Mouse (Mus musculus) CH12.LX (cell line): Measurements from ENCODE around the gene Rnf128.

Experiments used
- BHLHE40 ChIP-seq: IDR thresholded peaks from 2 replicates; pipeline ENCODE4 v1.6.1; 2011; ENCODE audit warnings: mild to moderate bottlenecking, low read depth, low read length, improper control_type of control experiment
- CHD1 ChIP-seq: IDR thresholded peaks from 2 replicates; pipeline ENCODE4 v1.6.1; 2012; ENCODE audit warnings: low read depth, low read length, improper control_type of control experiment, inconsistent platforms
- CTCF ChIP-seq, 2 experiments: IDR thresholded peaks in 1 of 2; conservative IDR thresholded peaks in 1 of 2; 2 replicates each; pipeline ENCODE4 v1.5.1; 2011 to 2012; ENCODE audit warnings: low read depth in 2 of 2, low read length in 2 of 2, improper control_type of control experiment in 1 of 2, inconsistent platforms in 1 of 2, mild to moderate bottlenecking in 1 of 2, moderate library complexity in 1 of 2
- EP300 ChIP-seq: IDR thresholded peaks from 2 replicates; pipeline ENCODE4 v1.6.1; 2011; ENCODE audit warnings: low read length, improper control_type of control experiment
- GABPA ChIP-seq: IDR thresholded peaks from 2 replicates; pipeline ENCODE4 v1.6.1; 2012; ENCODE audit warnings: low read depth, low read length, improper control_type of control experiment, inconsistent platforms; ENCODE audit not compliant: insufficient replicate concordance
- HCFC1 ChIP-seq: IDR thresholded peaks from 2 replicates; pipeline ENCODE4 v1.6.1; 2012; ENCODE audit warnings: low read depth, mild to moderate bottlenecking, inconsistent platforms, low read length, improper control_type of control experiment
- MAFK ChIP-seq: IDR thresholded peaks from 2 replicates; pipeline ENCODE4 v1.6.1; 2011; ENCODE audit warnings: low read length, improper control_type of control experiment; ENCODE audit not compliant: insufficient replicate concordance
- NELFE ChIP-seq: IDR thresholded peaks from 2 replicates; pipeline ENCODE4 v1.6.1; 2011; ENCODE audit warnings: low read depth, low read length, improper control_type of control experiment
- POLR2A ChIP-seq: IDR thresholded peaks from 2 replicates; pipeline ENCODE4 v1.6.1; 2011; ENCODE audit warnings: low read depth, mild to moderate bottlenecking, improper control_type of control experiment, low read length
- RAD21 ChIP-seq: IDR thresholded peaks from 2 replicates; pipeline ENCODE4 v1.6.1; 2011; ENCODE audit warnings: low read depth, mild to moderate bottlenecking, low read length, improper control_type of control experiment, moderate library complexity
- SIN3A ChIP-seq: IDR thresholded peaks from 2 replicates; pipeline ENCODE4 v1.6.1; 2012; ENCODE audit warnings: low read length, improper control_type of control experiment, inconsistent platforms
- TBP ChIP-seq: conservative IDR thresholded peaks from 2 replicates; pipeline ENCODE4 v1.6.1; 2011; ENCODE audit warnings: low read depth, low read length, improper control_type of control experiment
- TCF12 ChIP-seq: IDR thresholded peaks from 2 replicates; pipeline ENCODE4 v1.6.1; 2014; ENCODE audit warnings: low read depth, mild to moderate bottlenecking, inconsistent platforms, low read length, improper control_type of control experiment
- USF1 ChIP-seq: IDR thresholded peaks from 2 replicates; pipeline ENCODE4 v1.6.1; 2014; ENCODE audit warnings: low read depth, mild to moderate bottlenecking, inconsistent platforms, low read length, improper control_type of control experiment

DNA sequence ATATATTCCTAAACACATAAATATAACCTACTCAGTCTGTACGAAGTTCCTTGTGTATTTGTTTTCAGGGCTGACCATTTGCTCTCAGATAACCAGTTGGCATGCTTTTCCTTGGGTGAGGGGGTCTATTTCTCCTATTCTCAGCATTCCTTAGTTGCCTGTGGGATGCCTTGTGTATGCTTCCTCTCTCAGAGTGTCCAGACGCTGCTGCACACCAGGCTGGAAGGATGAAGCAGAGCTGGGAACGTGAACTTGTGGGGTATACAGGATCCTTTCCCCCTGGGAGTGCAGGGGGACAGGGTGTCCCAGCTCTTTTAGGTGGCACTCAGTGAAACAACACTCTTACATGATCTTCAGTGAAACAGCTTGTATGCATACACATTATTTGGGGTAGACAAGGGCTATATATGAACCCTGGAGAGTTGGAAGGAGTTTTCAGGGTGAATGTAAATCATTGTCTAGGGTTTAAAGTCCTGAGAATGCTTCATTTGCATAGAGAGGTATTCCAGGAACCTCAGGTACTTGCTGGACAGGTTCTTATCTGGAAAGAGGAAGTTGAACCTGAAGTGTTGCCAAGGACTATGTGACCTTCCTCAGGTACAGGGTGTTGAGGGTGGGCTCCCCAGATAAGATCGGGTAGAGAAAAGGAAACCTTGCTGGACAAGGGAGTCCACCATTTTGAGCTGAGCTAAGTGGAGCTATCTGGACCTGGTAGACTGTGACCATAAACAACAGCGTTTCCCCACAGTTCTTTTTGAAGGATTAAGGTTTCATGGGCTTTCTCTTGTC is 38.6 kb upstream of the Rnf128 start:
- TF ChIP-seq TBP, result no peak
- TF ChIP-seq POLR2A, result no peak
- no peak for TF ChIP-seq CTCF (conservative IDR thresholded peaks at IDR 0.05 in 1 of 2, IDR thresholded peaks at IDR 0.05 in 1 of 2; ENCODE audit: low read depth in 2 of 2, low read length in 2 of 2)
- TF ChIP-seq NELFE, result no peak
- no peak for TF ChIP-seq TCF12
- TF ChIP-seq SIN3A, result no peak
- TF ChIP-seq USF1, result no peak
- no peak for TF ChIP-seq MAFK
- TF ChIP-seq CHD1, result no peak
- no peak for TF ChIP-seq GABPA
- no peak for TF ChIP-seq HCFC1
- no peak for TF ChIP-seq EP300
- TF ChIP-seq RAD21, result no peak
- TF ChIP-seq BHLHE40, result no peak
